Mouse (Mus musculus): ENCODE data around the gene Vmn1r130.

Gene Vmn1r130

GRCm38 (mm10) chr7:21511480-21511879 is at the start of gene Vmn1r130:
Gene Vmn1r130 (plus strand): TSS chr7:21511780.
- no CpG with 5 or more reads among the region's 3 CpGs for WGBS

GRCm38 (mm10) chr7:21545990-21546389 is 34.4 kb downstream of the Vmn1r130 start, which contains the start of gene Vmn1r131:
Gene Vmn1r131 (minus strand): TSS chr7:21546090.
- no CpG with 5 or more reads among the region's 2 CpGs for WGBS
